Mouse (Mus musculus): ENCODE data around the gene Creb3l2. TPM values are rescaled to one million over a fixed set of nuclear protein-coding genes. Genes with fewer than 3 reads are reported as not detected.

Gene Creb3l2
- polyA plus RNA-seq (2015; fragmentation: Nextera tagmentation; extraction: Ambion mirVana), result 27.8 and 28.0 TPM in 2 replicates

GRCm38 (mm10) chr6:37442041-37442667 is at the start of gene Creb3l2:
Gene Creb3l2, minus strand, starts transcription at chr6:37442146.
- peak; percentile 99 for ATAC-seq (ENCODE audit: borderline replicate concordance, extremely low read depth, low FRiP score, low TSS enrichment)

GRCm38 (mm10) chr6:37486502-37486901 is 44.6 kb upstream of the Creb3l2 start:
- Histone ChIP-seq H3K4me2 (no peak overlapping the region), H3K4me1 (no peaks in the 10 kb centered on the region), H3K27ac (no peak overlapping the region), H3K9me3 (no peaks in the 10 kb centered on the region), H3K4me3 (no peak overlapping the region), H3K36me3 (no peaks in the 10 kb centered on the region), H3K27me3 (no peaks in the 10 kb centered on the region), H3K9ac (no peak overlapping the region)
- 65% methylated on average over 4 of the region's 4 CpGs for WGBS
- ATAC-seq (ENCODE audit: borderline replicate concordance, extremely low read depth, low FRiP score, low TSS enrichment), result no peak

More at GRCm38 (mm10) chr6:37442041-37442667, at the start of gene Creb3l2:
- Histone ChIP-seq H3K36me3 (no peaks in the 10 kb centered on the region), H3K4me3 (peak within 1 kb of the TSS; percentile 75), H3K27me3 (no peaks in the 10 kb centered on the region), H3K9ac (peak within 1 kb of the TSS; percentile 93), H3K27ac (peak within 1 kb of the TSS; percentile 90), H3K4me2 (peak within 1 kb of the TSS; percentile 87), H3K9me3 (no peaks in the 10 kb centered on the region), H3K4me1 (peaks cover 35% of the 10 kb centered on the region)
- under 1% methylated on average over 33 of the region's 33 CpGs for WGBS

- Histone ChIP-seq H3K36me3 (no peaks in the 10 kb centered on the region), H3K9ac (no peak overlapping the region), H3K9me3 (no peaks in the 10 kb centered on the region), H3K4me1 (no peaks in the 10 kb centered on the region), H3K4me2 (no peak overlapping the region), H3K27ac (no peak overlapping the region), H3K4me3 (no peak overlapping the region), H3K27me3 (no peaks in the 10 kb centered on the region)
- no peak for ATAC-seq (ENCODE audit: borderline replicate concordance, extremely low read depth, low FRiP score, low TSS enrichment)
- 64% methylated on average over 1 of the region's 1 CpGs for WGBS
Measured at GRCm38 (mm10) chr6:37484588-37485070, 42.7 kb upstream of the Creb3l2 start.

GRCm38 (mm10) chr6:37483262-37483661 is 41.3 kb upstream of the Creb3l2 start:
- WGBS, result 37% methylated on average over 5 of the region's 5 CpGs

GRCm38 (mm10) chr6:37481147-37481546 is 39.2 kb upstream of the Creb3l2 start:
- Histone ChIP-seq H3K27me3 (no peaks in the 10 kb centered on the region), H3K9me3 (no peaks in the 10 kb centered on the region), H3K9ac (no peak overlapping the region), H3K36me3 (no peaks in the 10 kb centered on the region), H3K4me2 (no peak overlapping the region), H3K27ac (no peak overlapping the region), H3K4me1 (no peaks in the 10 kb centered on the region), H3K4me3 (no peak overlapping the region)
- WGBS, result 61% methylated on average over 3 of the region's 3 CpGs
- ATAC-seq (ENCODE audit: borderline replicate concordance, extremely low read depth, low FRiP score, low TSS enrichment), result no peak

More at GRCm38 (mm10) chr6:37483262-37483661, 41.3 kb upstream of the Creb3l2 start:
- Histone ChIP-seq H3K27me3 (no peaks in the 10 kb centered on the region), H3K9me3 (no peaks in the 10 kb centered on the region), H3K9ac (no peak overlapping the region), H3K36me3 (no peaks in the 10 kb centered on the region), H3K4me3 (no peak overlapping the region), H3K4me1 (no peaks in the 10 kb centered on the region), H3K4me2 (no peak overlapping the region), H3K27ac (no peak overlapping the region)
- ATAC-seq (ENCODE audit: borderline replicate concordance, extremely low read depth, low FRiP score, low TSS enrichment), result no peak

- no peaks in the 10 kb centered on the region for H3K4me1 ChIP-seq
- H3K27ac ChIP-seq, result no peak overlapping the region
- H3K9ac ChIP-seq, result no peak overlapping the region
- no peaks in the 10 kb centered on the region for H3K9me3 ChIP-seq
- H3K36me3 ChIP-seq, result no peaks in the 10 kb centered on the region
- no peak for ATAC-seq (ENCODE audit: borderline replicate concordance, extremely low read depth, low FRiP score, low TSS enrichment)
- no peak overlapping the region for H3K4me2 ChIP-seq
- no peak overlapping the region for H3K4me3 ChIP-seq
- no peaks in the 10 kb centered on the region for H3K27me3 ChIP-seq
Measured at GRCm38 (mm10) chr6:37480008-37480407, 38.1 kb upstream of the Creb3l2 start.

GRCm38 (mm10) chr6:37478481-37478880 is 36.5 kb upstream of the Creb3l2 start:
- Histone ChIP-seq H3K4me2 (no peak overlapping the region), H3K9me3 (no peaks in the 10 kb centered on the region), H3K4me1 (no peaks in the 10 kb centered on the region), H3K9ac (no peak overlapping the region), H3K36me3 (no peaks in the 10 kb centered on the region), H3K4me3 (no peak overlapping the region), H3K27ac (no peak overlapping the region), H3K27me3 (no peaks in the 10 kb centered on the region)
- WGBS, result 88% methylated on average over 2 of the region's 2 CpGs
- ATAC-seq (ENCODE audit: borderline replicate concordance, extremely low read depth, low FRiP score, low TSS enrichment), result no peak

- Histone ChIP-seq H3K9ac (no peak overlapping the region), H3K4me1 (no peaks in the 10 kb centered on the region), H3K27ac (no peak overlapping the region), H3K4me2 (no peak overlapping the region), H3K36me3 (no peaks in the 10 kb centered on the region), H3K4me3 (no peak overlapping the region), H3K27me3 (no peaks in the 10 kb centered on the region), H3K9me3 (no peaks in the 10 kb centered on the region)
- 75% methylated on average over 4 of the region's 4 CpGs for WGBS
- no peak for ATAC-seq (ENCODE audit: borderline replicate concordance, extremely low read depth, low FRiP score, low TSS enrichment)
Measured at GRCm38 (mm10) chr6:37473674-37474342, 31.9 kb upstream of the Creb3l2 start.

GRCm38 (mm10) chr6:37470216-37470615 is 28.3 kb upstream of the Creb3l2 start:
- H3K9me3 ChIP-seq, result no peaks in the 10 kb centered on the region
- H3K36me3 ChIP-seq, result no peaks in the 10 kb centered on the region
- H3K4me1 ChIP-seq, result no peaks in the 10 kb centered on the region
- no peak for ATAC-seq (ENCODE audit: borderline replicate concordance, extremely low read depth, low FRiP score, low TSS enrichment)
- no peak overlapping the region for H3K4me3 ChIP-seq
- H3K9ac ChIP-seq, result no peak overlapping the region
- no peaks in the 10 kb centered on the region for H3K27me3 ChIP-seq
- WGBS, result 65% methylated on average over 4 of the region's 4 CpGs
- H3K4me2 ChIP-seq, result no peak overlapping the region
- no peak overlapping the region for H3K27ac ChIP-seq

GRCm38 (mm10) chr6:37465847-37466246 is 23.9 kb upstream of the Creb3l2 start:
- no peak for ATAC-seq (ENCODE audit: borderline replicate concordance, extremely low read depth, low FRiP score, low TSS enrichment)
- Histone ChIP-seq H3K4me2 (no peak overlapping the region), H3K4me3 (no peak overlapping the region), H3K9ac (no peak overlapping the region), H3K4me1 (no peaks in the 10 kb centered on the region), H3K9me3 (no peaks in the 10 kb centered on the region), H3K27me3 (no peaks in the 10 kb centered on the region), H3K27ac (no peak overlapping the region), H3K36me3 (no peaks in the 10 kb centered on the region)
- WGBS, result 63% methylated on average over 5 of the region's 5 CpGs

GRCm38 (mm10) chr6:37465356-37465755 is 23.4 kb upstream of the Creb3l2 start:
- Histone ChIP-seq H3K9ac (no peak overlapping the region), H3K36me3 (no peaks in the 10 kb centered on the region), H3K4me2 (no peak overlapping the region), H3K4me3 (no peak overlapping the region), H3K27me3 (no peaks in the 10 kb centered on the region), H3K27ac (no peak overlapping the region), H3K4me1 (no peaks in the 10 kb centered on the region), H3K9me3 (no peaks in the 10 kb centered on the region)
- no peak for ATAC-seq (ENCODE audit: borderline replicate concordance, extremely low read depth, low FRiP score, low TSS enrichment)

GRCm38 (mm10) chr6:37464585-37464984 is 22.6 kb upstream of the Creb3l2 start:
- no peaks in the 10 kb centered on the region for H3K9me3 ChIP-seq
- H3K27ac ChIP-seq, result no peak overlapping the region
- H3K4me2 ChIP-seq, result peak overlapping the region; percentile 56
- peak; percentile 44 for ATAC-seq (ENCODE audit: borderline replicate concordance, extremely low read depth, low FRiP score, low TSS enrichment)
- H3K9ac ChIP-seq, result peak overlapping the region; percentile 3; the same call in 1 of the 2 replicates
- 4% methylated on average over 5 of the region's 5 CpGs for WGBS
- no peaks in the 10 kb centered on the region for H3K4me1 ChIP-seq
- H3K36me3 ChIP-seq, result no peaks in the 10 kb centered on the region
- H3K27me3 ChIP-seq, result no peaks in the 10 kb centered on the region
- H3K4me3 ChIP-seq, result peak overlapping the region; percentile 45

Data from lung, embryonic 15.5 days (tissue).